Mouse (Mus musculus) CH12.LX (cell line): ENCODE data around the gene Aqp11. TPM values are rescaled to one million over a fixed set of nuclear protein-coding genes. Genes with fewer than 3 reads are reported as not detected.

ENCODE experiments used
- DNase-seq: peaks from one replicate; pipeline ENCODE4 v3.0.0-alpha.2; 2013; ENCODE audit errors: extremely low read depth
- H3K27ac ChIP-seq: 2 replicates; pipeline ENCODE4 v1.5.1; 2012; ENCODE audit warnings: low read depth, mild to moderate bottlenecking, control low read depth, moderate library complexity; ENCODE audit not compliant: insufficient read depth
- H3K27me3 ChIP-seq: replicated peaks from 2 replicates; pipeline ENCODE3; 2012; ENCODE audit warnings: inconsistent platforms
- H3K36me3 ChIP-seq, 2 experiments: replicated peaks in 1 of 2; 2 replicates each; pipeline versions ENCODE3 to v1.6.1; 2012; ENCODE audit warnings: inconsistent platforms in 1 of 2, low read length in 1 of 2, mild to moderate bottlenecking in 1 of 2, mixed read lengths in 1 of 2, moderate library complexity in 1 of 2; ENCODE audit not compliant: control insufficient read depth in 1 of 2, insufficient read depth in 1 of 2
- H3K4me1 ChIP-seq, 2 experiments: 2 replicates each; pipeline ENCODE4 v1.6.1; 2012; ENCODE audit warnings: inconsistent platforms in 1 of 2, moderate library complexity in 1 of 2; ENCODE audit not compliant: insufficient read depth in 2 of 2, control insufficient read depth in 1 of 2
- H3K4me2 ChIP-seq: 2 replicates; pipeline ENCODE4 v1.6.1; 2012; ENCODE audit warnings: low read depth, mild to moderate bottlenecking, control low read depth; ENCODE audit not compliant: poor library complexity, insufficient read depth, severe bottlenecking
- H3K4me3 ChIP-seq, 3 experiments: fragments of 150-350 bp in 1 of 3; sonication (generic) in 1 of 3; replicated peaks in 1 of 3; 2 replicates each; pipeline versions ENCODE3 to v1.5.1; 2011 to 2012; ENCODE audit warnings: low read depth in 2 of 3, low read length in 2 of 3, mild to moderate bottlenecking in 2 of 3, moderate library complexity in 2 of 3, control low read depth in 1 of 3, improper control_type of control experiment in 1 of 3, inconsistent platforms in 1 of 3, mixed read lengths in 1 of 3; ENCODE audit not compliant: poor library complexity in 1 of 3
- H3K79me2 ChIP-seq: replicated peaks from 2 replicates; pipeline ENCODE4 v1.6.1; 2012; ENCODE audit warnings: mild to moderate bottlenecking, moderate library complexity; ENCODE audit not compliant: control insufficient read depth, poor library complexity, insufficient read depth, severe bottlenecking; ENCODE audit errors: extremely low read depth
- H3K9ac ChIP-seq: 2 replicates; pipeline ENCODE4 v1.6.1; 2012; ENCODE audit warnings: low read depth, mild to moderate bottlenecking, control low read depth, moderate library complexity; ENCODE audit not compliant: insufficient read depth
- H3K9me3 ChIP-seq: replicated peaks from 2 replicates; pipeline ENCODE3; 2012; ENCODE audit warnings: low read length, inconsistent platforms, mixed read lengths
- CHD2 ChIP-seq: IDR thresholded peaks from 2 replicates; pipeline ENCODE4 v1.6.1; 2011; ENCODE audit warnings: low read length, improper control_type of control experiment
- ETS1 ChIP-seq: conservative IDR thresholded peaks from 2 replicates; pipeline ENCODE4 v1.6.1; 2012; ENCODE audit warnings: low read depth, mild to moderate bottlenecking, inconsistent platforms, low read length, improper control_type of control experiment, moderate library complexity
- HCFC1 ChIP-seq: IDR thresholded peaks from 2 replicates; pipeline ENCODE4 v1.6.1; 2012; ENCODE audit warnings: low read depth, mild to moderate bottlenecking, inconsistent platforms, low read length, improper control_type of control experiment
- JUN ChIP-seq: IDR thresholded peaks from 2 replicates; pipeline ENCODE4 v1.6.1; 2011; ENCODE audit warnings: low read depth, mild to moderate bottlenecking, low read length, improper control_type of control experiment, moderate library complexity; ENCODE audit not compliant: insufficient read depth
- JUND ChIP-seq: conservative IDR thresholded peaks from 2 replicates; pipeline ENCODE4 v1.6.1; 2011; ENCODE audit warnings: low read depth, low read length, improper control_type of control experiment
- KAT2A ChIP-seq: IDR thresholded peaks from 2 replicates; pipeline ENCODE4 v1.6.1; 2012; ENCODE audit warnings: low read length, improper control_type of control experiment, inconsistent platforms; ENCODE audit not compliant: insufficient replicate concordance
- MAFK ChIP-seq: IDR thresholded peaks from 2 replicates; pipeline ENCODE4 v1.6.1; 2011; ENCODE audit warnings: low read length, improper control_type of control experiment; ENCODE audit not compliant: insufficient replicate concordance
- NELFE ChIP-seq: IDR thresholded peaks from 2 replicates; pipeline ENCODE4 v1.6.1; 2011; ENCODE audit warnings: low read depth, low read length, improper control_type of control experiment
- PAX5 ChIP-seq: IDR thresholded peaks from 2 replicates; pipeline ENCODE4 v1.6.1; 2012; ENCODE audit warnings: low read length, inconsistent platforms, mixed read lengths
- POLR2AphosphoS2 ChIP-seq: IDR thresholded peaks from 2 replicates; pipeline ENCODE4 v1.6.1; 2011; ENCODE audit warnings: low read depth, low read length, improper control_type of control experiment
- RCOR1 ChIP-seq: conservative IDR thresholded peaks from 2 replicates; pipeline ENCODE4 v1.6.1; 2012; ENCODE audit warnings: low read depth, mild to moderate bottlenecking, inconsistent platforms, low read length, improper control_type of control experiment
- UBTF ChIP-seq: IDR thresholded peaks from 2 replicates; pipeline ENCODE4 v1.6.1; 2012; ENCODE audit warnings: low read depth, mild to moderate bottlenecking, inconsistent platforms, low read length, improper control_type of control experiment, moderate library complexity
- USF1 ChIP-seq: IDR thresholded peaks from 2 replicates; pipeline ENCODE4 v1.6.1; 2014; ENCODE audit warnings: low read depth, mild to moderate bottlenecking, inconsistent platforms, low read length, improper control_type of control experiment
- USF2 ChIP-seq: conservative IDR thresholded peaks from 2 replicates; pipeline ENCODE4 v1.6.1; 2011; ENCODE audit warnings: low read depth, low read length, improper control_type of control experiment
- ZC3H11A ChIP-seq: IDR thresholded peaks from 2 replicates; pipeline ENCODE4 v1.6.1; 2012; ENCODE audit warnings: low read depth, mild to moderate bottlenecking, inconsistent platforms, low read length, improper control_type of control experiment
- ZKSCAN1 ChIP-seq: IDR thresholded peaks from 2 replicates; pipeline ENCODE4 v1.6.1; 2012; ENCODE audit warnings: low read depth, inconsistent platforms, low read length, improper control_type of control experiment, borderline replicate concordance
- ZMIZ1 ChIP-seq: IDR thresholded peaks from 2 replicates; pipeline ENCODE4 v1.6.1; 2012; ENCODE audit warnings: low read depth, mild to moderate bottlenecking, inconsistent platforms, low read length, improper control_type of control experiment
- dilution Hi-C: fragments of 300-500 bp; cut with MboI; formaldehyde crosslinking; loops from 2 replicates; pipeline ENCODE4 v1.14.3; 2020; ENCODE audit warnings: low sequenced_read_pairs; ENCODE audit not compliant: extremely low pct_unique_long_range_greater_than_20kb, extremely low pct_ligation_motif_present
- in situ Hi-C: fragments of 300-500 bp; cut with MboI; formaldehyde crosslinking; loops from 3 replicates; pipeline ENCODE4 v1.14.3; 2019; ENCODE audit warnings: low sequenced_read_pairs, low pct_ligation_motif_present, low pct_unique_long_range_greater_than_20kb, mixed read lengths
- polyA plus RNA-seq: library from polyadenylated mRNA; unstranded; fragments of >175 nt; gene quantifications from 2 replicates; pipeline ENCODE4 v1.2.1, GENCODE M21; 2012; ENCODE audit warnings: low read depth; ENCODE audit not compliant: insufficient read length
- total RNA-seq, 2 experiments: library from RNA; depleted of rRNA; stranded (reverse); fragments of 300-350 nt in 1 of 2; fragments of >200 nt in 1 of 2; gene quantifications; 2 replicates each; pipeline ENCODE4 v1.2.3; 2012 to 2014

Aqp11 gene
- total and polyA plus RNA-seq, 3 experiments, result 0.46 to 1.0 (median 0.89) TPM

GRCm38 (mm10) chr7:97726778-97727177 lies 11.3 kb downstream of the Aqp11 start:
- no peak for DNase-seq
- no peak for TF ChIP-seq PAX5
- TF ChIP-seq ZMIZ1, result no peak
- TF ChIP-seq HCFC1, result no peak
- TF ChIP-seq USF2, result no peak
- no peak for TF ChIP-seq UBTF
- TF ChIP-seq JUN, result no peak
- TF ChIP-seq CHD2, result no peak
- TF ChIP-seq KAT2A, result no peak
- no peak for TF ChIP-seq USF1
- TF ChIP-seq ETS1, result no peak
- no peak for TF ChIP-seq ZC3H11A
- no peak for TF ChIP-seq MAFK
- no peak for TF ChIP-seq JUND
- H3K9me3 ChIP-seq, result no peaks in the 10 kb centered on the region
- H3K9ac ChIP-seq, result no peak overlapping the region
- no peak overlapping the region for H3K4me2 ChIP-seq
- H3K27me3 ChIP-seq, result no peaks in the 10 kb centered on the region
- peaks cover 4 to 73% of the 10 kb centered on the region in 2 experiments for H3K36me3 ChIP-seq
- dilution Hi-C loops, result no loop called here
- H3K27ac ChIP-seq, result no peak overlapping the region
- no peak overlapping the region for H3K4me3 ChIP-seq
- in situ Hi-C loops, result no loop called here
- no peaks in the 10 kb centered on the region for H3K4me1 ChIP-seq
- H3K79me2 ChIP-seq, result no peaks in the 10 kb centered on the region

- Histone ChIP-seq H3K4me1 (no peaks in the 10 kb centered on the region), H3K27ac (no peak overlapping the region), H3K27me3 (no peaks in the 10 kb centered on the region), H3K4me3 (no peak overlapping the region), H3K79me2 (no peaks in the 10 kb centered on the region), H3K36me3 (peaks cover 4 to 74% of the 10 kb centered on the region in 2 experiments), H3K4me2 (no peak overlapping the region), H3K9ac (no peak overlapping the region), H3K9me3 (no peaks in the 10 kb centered on the region)
- dilution Hi-C loops (no loop called here), in situ Hi-C loops (no loop called here)
- no peak for TF ChIP-seq NELFE
- peak; percentile 23; the same call in 1 of the 2 replicates for TF ChIP-seq POLR2AphosphoS2
- TF ChIP-seq RCOR1, result no peak
- TF ChIP-seq ZKSCAN1, result no peak
- DNase-seq, result no peak
These were observed 12.0 kb downstream of the Aqp11 start for GRCm38 (mm10) chr7:97726080-97726479.
